Mouse (Mus musculus) heart, adult 2 months (tissue): ENCODE measurements at regions not wholly inside any gene's neighbourhood (a gene's known extent, or its start where the extent isn't known, plus 50 kb on each side); places are given as distances from the start of the nearest gene placed in this dataset.

Experiments used
- DNase-seq, 2 experiments: peaks; one replicate each; pipeline ENCODE4 v3.0.0; 2021
- H3K27ac ChIP-seq: fragments of 200-600 bp; 2 replicates; pipeline ENCODE4 v1.8.1; 2022
- H3K27me3 ChIP-seq: fragments of 200-500 bp; 2 replicates; pipeline ENCODE4 v1.6.1; 2012; ENCODE audit warnings: mild to moderate bottlenecking, low read length, inconsistent platforms, mixed read lengths; ENCODE audit not compliant: control insufficient read depth, insufficient read depth
- H3K36me3 ChIP-seq: fragments of 200-500 bp; 2 replicates; pipeline ENCODE4 v1.6.1; 2012; ENCODE audit warnings: low read length, inconsistent platforms; ENCODE audit not compliant: control insufficient read depth, insufficient read depth
- H3K4me1 ChIP-seq: fragments of 200-500 bp; 2 replicates; pipeline ENCODE4 v1.6.1; 2011; ENCODE audit warnings: low read length; ENCODE audit not compliant: control insufficient read depth, insufficient read depth
- H3K4me3 ChIP-seq: fragments of 200-600 bp; 2 replicates; pipeline ENCODE4 v1.8.1; 2022
- H3K79me2 ChIP-seq: fragments of 200-500 bp; replicated peaks from 2 replicates; pipeline ENCODE4 v1.6.1; 2012; ENCODE audit warnings: mild to moderate bottlenecking, inconsistent platforms, low read length, moderate library complexity, mixed read lengths; ENCODE audit not compliant: control insufficient read depth, insufficient read depth
- H3K9ac ChIP-seq: fragments of 200-500 bp; 2 replicates; pipeline ENCODE4 v1.6.1; 2012; ENCODE audit warnings: low read depth, mild to moderate bottlenecking, control low read depth, inconsistent platforms, low read length, mixed read lengths
- CTCF ChIP-seq: fragments of 200-600 bp; IDR thresholded peaks from 2 replicates; pipeline ENCODE4 v1.8.1; 2022; ENCODE audit warnings: antibody characterized with exemption, mild to moderate bottlenecking, moderate library complexity
- EP300 ChIP-seq: fragments of 200-500 bp; IDR thresholded peaks from 2 replicates; pipeline ENCODE4 v1.6.1; 2011; ENCODE audit warnings: low read depth, low read length, control low read depth; ENCODE audit not compliant: insufficient read depth
- POLR2A ChIP-seq: fragments of 200-500 bp; IDR thresholded peaks from 2 replicates; pipeline ENCODE4 v1.6.1; 2011; ENCODE audit warnings: mild to moderate bottlenecking, low read depth, low read length, control low read depth; ENCODE audit not compliant: insufficient read depth
- WGBS: fragments of 180-500 bp; shearing (Covaris S2); methylation state at CpG from one replicate; pipeline ENCODE4 v1.1.7; 2018; 5-methylcytosine and 5-hydroxymethylcytosine counted together
- intact Hi-C: fragments of 180-260 bp; cut with DNase I; formaldehyde crosslinking; loops from one replicate; pipeline ENCODE4 v1.15.1; 2025

GRCm38 (mm10) chr1:190596209-190596608, 315.4 kb downstream of the Rps6kc1 start:
- no peak for DNase-seq
- Histone ChIP-seq H3K36me3 (no peaks in the 10 kb centered on the region), H3K27me3 (no peaks in the 10 kb centered on the region), H3K79me2 (no peaks in the 10 kb centered on the region), H3K27ac (no peak overlapping the region), H3K9ac (no peak overlapping the region), H3K4me3 (no peak overlapping the region), H3K4me1 (no peaks in the 10 kb centered on the region)
- TF ChIP-seq POLR2A = no peak
- intact Hi-C loops = no loop called here
- 89% methylated on average over 2 of the region's 2 CpGs for WGBS

- no peak overlapping the region for H3K9ac ChIP-seq
Measured at GRCm38 (mm10) chr1:190591621-190592020, 319.9 kb downstream of the Rps6kc1 start.

GRCm38 (mm10) chr1:190589586-190589985, 322.0 kb downstream of the Rps6kc1 start:
- TF ChIP-seq POLR2A (no peak), EP300 (no peak), CTCF (no peak)

More at GRCm38 (mm10) chr1:190591621-190592020, 319.9 kb downstream of the Rps6kc1 start:
- Histone ChIP-seq H3K79me2 (no peaks in the 10 kb centered on the region), H3K27me3 (no peaks in the 10 kb centered on the region), H3K36me3 (no peaks in the 10 kb centered on the region), H3K4me1 (no peaks in the 10 kb centered on the region), H3K27ac (no peak overlapping the region), H3K4me3 (no peak overlapping the region)
- TF ChIP-seq CTCF (no peak), POLR2A (no peak), EP300 (no peak)
- WGBS = 89% methylated on average over 7 of the region's 7 CpGs
- intact Hi-C loops = no loop called here
- DNase-seq = no peak

GRCm38 (mm10) chr1:190583272-190583671, 328.3 kb downstream of the Rps6kc1 start:
- TF ChIP-seq EP300 = no peak
- no peak for TF ChIP-seq POLR2A
- TF ChIP-seq CTCF = no peak
- intact Hi-C loops = no loop called here
- WGBS = 68% methylated on average over 6 of the region's 6 CpGs

More at GRCm38 (mm10) chr1:190589586-190589985, 322.0 kb downstream of the Rps6kc1 start:
- Histone ChIP-seq H3K9ac (no peak overlapping the region), H3K4me3 (no peak overlapping the region), H3K36me3 (no peaks in the 10 kb centered on the region), H3K27me3 (no peaks in the 10 kb centered on the region), H3K27ac (no peak overlapping the region), H3K79me2 (no peaks in the 10 kb centered on the region), H3K4me1 (no peaks in the 10 kb centered on the region)
- 45% methylated on average over 2 of the region's 2 CpGs for WGBS
- DNase-seq = no peak
- intact Hi-C loops = no loop called here

GRCm38 (mm10) chr1:190580653-190581052, 330.9 kb downstream of the Rps6kc1 start:
- TF ChIP-seq POLR2A (no peak), EP300 (no peak)
- WGBS = 68% methylated on average over 1 of the region's 1 CpGs
- Histone ChIP-seq H3K27me3 (no peaks in the 10 kb centered on the region), H3K4me1 (no peaks in the 10 kb centered on the region), H3K79me2 (no peaks in the 10 kb centered on the region), H3K36me3 (no peaks in the 10 kb centered on the region), H3K4me3 (no peak overlapping the region), H3K9ac (no peak overlapping the region), H3K27ac (no peak overlapping the region)
- intact Hi-C loops = no loop called here
- DNase-seq = no peak

More at GRCm38 (mm10) chr1:190583272-190583671, 328.3 kb downstream of the Rps6kc1 start:
- no peak for DNase-seq
- Histone ChIP-seq H3K27ac (no peak overlapping the region), H3K4me1 (no peaks in the 10 kb centered on the region), H3K27me3 (no peaks in the 10 kb centered on the region), H3K36me3 (no peaks in the 10 kb centered on the region), H3K9ac (no peak overlapping the region), H3K4me3 (no peak overlapping the region), H3K79me2 (no peaks in the 10 kb centered on the region)

GRCm38 (mm10) chr1:190570981-190571380, 340.6 kb downstream of the Rps6kc1 start:
- no peak overlapping the region for H3K27ac ChIP-seq
- H3K27me3 ChIP-seq = no peaks in the 10 kb centered on the region
- intact Hi-C loops = no loop called here
- H3K4me1 ChIP-seq = no peaks in the 10 kb centered on the region
- no peaks in the 10 kb centered on the region for H3K79me2 ChIP-seq
- 59% methylated on average over 4 of the region's 4 CpGs for WGBS
- no peaks in the 10 kb centered on the region for H3K36me3 ChIP-seq
- no peak overlapping the region for H3K9ac ChIP-seq
- TF ChIP-seq CTCF (no peak), POLR2A (no peak)
- DNase-seq = no peak
- H3K4me3 ChIP-seq = no peak overlapping the region

- H3K79me2 ChIP-seq = no peaks in the 10 kb centered on the region
- DNase-seq = no peak
- no peaks in the 10 kb centered on the region for H3K36me3 ChIP-seq
- WGBS = 85% methylated on average over 10 of the region's 10 CpGs
- H3K4me1 ChIP-seq = no peaks in the 10 kb centered on the region
- H3K9ac ChIP-seq = no peak overlapping the region
- no peak overlapping the region for H3K27ac ChIP-seq
- TF ChIP-seq POLR2A = no peak
- TF ChIP-seq EP300 = no peak
- no peak for TF ChIP-seq CTCF
- no peak overlapping the region for H3K4me3 ChIP-seq
- no peaks in the 10 kb centered on the region for H3K27me3 ChIP-seq
- intact Hi-C loops = no loop called here
Measured at GRCm38 (mm10) chr1:190570563-190570962, 341.0 kb downstream of the Rps6kc1 start.
